Mouse (Mus musculus) CH12.LX (cell line): ENCODE data around the gene Kcnn3. TPM values are rescaled to one million over a fixed set of nuclear protein-coding genes. Genes with fewer than 3 reads are reported as not detected.

Source experiments
- DNase-seq: peaks from one replicate; pipeline ENCODE4 v3.0.0-alpha.2; 2013; ENCODE audit errors: extremely low read depth
- H3K27ac ChIP-seq: 2 replicates; pipeline ENCODE4 v1.5.1; 2012; ENCODE audit warnings: low read depth, mild to moderate bottlenecking, control low read depth, moderate library complexity; ENCODE audit not compliant: insufficient read depth
- H3K27me3 ChIP-seq: replicated peaks from 2 replicates; pipeline ENCODE3; 2012; ENCODE audit warnings: inconsistent platforms
- H3K36me3 ChIP-seq, 2 experiments: replicated peaks in 1 of 2; 2 replicates each; pipeline versions ENCODE3 to v1.6.1; 2012; ENCODE audit warnings: inconsistent platforms in 1 of 2, low read length in 1 of 2, mild to moderate bottlenecking in 1 of 2, mixed read lengths in 1 of 2, moderate library complexity in 1 of 2; ENCODE audit not compliant: control insufficient read depth in 1 of 2, insufficient read depth in 1 of 2
- H3K4me1 ChIP-seq, 2 experiments: 2 replicates each; pipeline ENCODE4 v1.6.1; 2012; ENCODE audit warnings: inconsistent platforms in 1 of 2, moderate library complexity in 1 of 2; ENCODE audit not compliant: insufficient read depth in 2 of 2, control insufficient read depth in 1 of 2
- H3K4me2 ChIP-seq: 2 replicates; pipeline ENCODE4 v1.6.1; 2012; ENCODE audit warnings: low read depth, mild to moderate bottlenecking, control low read depth; ENCODE audit not compliant: poor library complexity, insufficient read depth, severe bottlenecking
- H3K4me3 ChIP-seq, 3 experiments: fragments of 150-350 bp in 1 of 3; sonication (generic) in 1 of 3; replicated peaks in 1 of 3; 2 replicates each; pipeline versions ENCODE3 to v1.5.1; 2011 to 2012; ENCODE audit warnings: low read depth in 2 of 3, low read length in 2 of 3, mild to moderate bottlenecking in 2 of 3, moderate library complexity in 2 of 3, control low read depth in 1 of 3, improper control_type of control experiment in 1 of 3, inconsistent platforms in 1 of 3, mixed read lengths in 1 of 3; ENCODE audit not compliant: poor library complexity in 1 of 3
- H3K79me2 ChIP-seq: replicated peaks from 2 replicates; pipeline ENCODE4 v1.6.1; 2012; ENCODE audit warnings: mild to moderate bottlenecking, moderate library complexity; ENCODE audit not compliant: control insufficient read depth, poor library complexity, insufficient read depth, severe bottlenecking; ENCODE audit errors: extremely low read depth
- H3K9ac ChIP-seq: 2 replicates; pipeline ENCODE4 v1.6.1; 2012; ENCODE audit warnings: low read depth, mild to moderate bottlenecking, control low read depth, moderate library complexity; ENCODE audit not compliant: insufficient read depth
- H3K9me3 ChIP-seq: replicated peaks from 2 replicates; pipeline ENCODE3; 2012; ENCODE audit warnings: low read length, inconsistent platforms, mixed read lengths
- CHD1 ChIP-seq: IDR thresholded peaks from 2 replicates; pipeline ENCODE4 v1.6.1; 2012; ENCODE audit warnings: low read depth, low read length, improper control_type of control experiment, inconsistent platforms
- CHD2 ChIP-seq: IDR thresholded peaks from 2 replicates; pipeline ENCODE4 v1.6.1; 2011; ENCODE audit warnings: low read length, improper control_type of control experiment
- CTCF ChIP-seq, 2 experiments: IDR thresholded peaks in 1 of 2; conservative IDR thresholded peaks in 1 of 2; 2 replicates each; pipeline ENCODE4 v1.5.1; 2011 to 2012; ENCODE audit warnings: low read depth in 2 of 2, low read length in 2 of 2, improper control_type of control experiment in 1 of 2, inconsistent platforms in 1 of 2, mild to moderate bottlenecking in 1 of 2, moderate library complexity in 1 of 2
- E2F4 ChIP-seq: IDR thresholded peaks from 2 replicates; pipeline ENCODE4 v1.6.1; 2011; ENCODE audit warnings: low read depth, low read length, improper control_type of control experiment; ENCODE audit not compliant: insufficient replicate concordance
- EP300 ChIP-seq: IDR thresholded peaks from 2 replicates; pipeline ENCODE4 v1.6.1; 2011; ENCODE audit warnings: low read length, improper control_type of control experiment
- ETS1 ChIP-seq: conservative IDR thresholded peaks from 2 replicates; pipeline ENCODE4 v1.6.1; 2012; ENCODE audit warnings: low read depth, mild to moderate bottlenecking, inconsistent platforms, low read length, improper control_type of control experiment, moderate library complexity
- GABPA ChIP-seq: IDR thresholded peaks from 2 replicates; pipeline ENCODE4 v1.6.1; 2012; ENCODE audit warnings: low read depth, low read length, improper control_type of control experiment, inconsistent platforms; ENCODE audit not compliant: insufficient replicate concordance
- HCFC1 ChIP-seq: IDR thresholded peaks from 2 replicates; pipeline ENCODE4 v1.6.1; 2012; ENCODE audit warnings: low read depth, mild to moderate bottlenecking, inconsistent platforms, low read length, improper control_type of control experiment
- JUN ChIP-seq: IDR thresholded peaks from 2 replicates; pipeline ENCODE4 v1.6.1; 2011; ENCODE audit warnings: low read depth, mild to moderate bottlenecking, low read length, improper control_type of control experiment, moderate library complexity; ENCODE audit not compliant: insufficient read depth
- KAT2A ChIP-seq: IDR thresholded peaks from 2 replicates; pipeline ENCODE4 v1.6.1; 2012; ENCODE audit warnings: low read length, improper control_type of control experiment, inconsistent platforms; ENCODE audit not compliant: insufficient replicate concordance
- MAFK ChIP-seq: IDR thresholded peaks from 2 replicates; pipeline ENCODE4 v1.6.1; 2011; ENCODE audit warnings: low read length, improper control_type of control experiment; ENCODE audit not compliant: insufficient replicate concordance
- MAZ ChIP-seq: IDR thresholded peaks from 2 replicates; pipeline ENCODE4 v1.6.1; 2012; ENCODE audit warnings: low read depth, mild to moderate bottlenecking, inconsistent platforms, low read length, improper control_type of control experiment, moderate library complexity
- PAX5 ChIP-seq: IDR thresholded peaks from 2 replicates; pipeline ENCODE4 v1.6.1; 2012; ENCODE audit warnings: low read length, inconsistent platforms, mixed read lengths
- POLR2AphosphoS2 ChIP-seq: IDR thresholded peaks from 2 replicates; pipeline ENCODE4 v1.6.1; 2011; ENCODE audit warnings: low read depth, low read length, improper control_type of control experiment
- RCOR1 ChIP-seq: conservative IDR thresholded peaks from 2 replicates; pipeline ENCODE4 v1.6.1; 2012; ENCODE audit warnings: low read depth, mild to moderate bottlenecking, inconsistent platforms, low read length, improper control_type of control experiment
- SIN3A ChIP-seq: IDR thresholded peaks from 2 replicates; pipeline ENCODE4 v1.6.1; 2012; ENCODE audit warnings: low read length, improper control_type of control experiment, inconsistent platforms
- TBP ChIP-seq: conservative IDR thresholded peaks from 2 replicates; pipeline ENCODE4 v1.6.1; 2011; ENCODE audit warnings: low read depth, low read length, improper control_type of control experiment
- TCF12 ChIP-seq: IDR thresholded peaks from 2 replicates; pipeline ENCODE4 v1.6.1; 2014; ENCODE audit warnings: low read depth, mild to moderate bottlenecking, inconsistent platforms, low read length, improper control_type of control experiment
- USF1 ChIP-seq: IDR thresholded peaks from 2 replicates; pipeline ENCODE4 v1.6.1; 2014; ENCODE audit warnings: low read depth, mild to moderate bottlenecking, inconsistent platforms, low read length, improper control_type of control experiment
- dilution Hi-C: fragments of 300-500 bp; cut with MboI; formaldehyde crosslinking; loops from 2 replicates; pipeline ENCODE4 v1.14.3; 2020; ENCODE audit warnings: low sequenced_read_pairs; ENCODE audit not compliant: extremely low pct_unique_long_range_greater_than_20kb, extremely low pct_ligation_motif_present
- in situ Hi-C: fragments of 300-500 bp; cut with MboI; formaldehyde crosslinking; loops from 3 replicates; pipeline ENCODE4 v1.14.3; 2019; ENCODE audit warnings: low sequenced_read_pairs, low pct_ligation_motif_present, low pct_unique_long_range_greater_than_20kb, mixed read lengths
- polyA plus RNA-seq: library from polyadenylated mRNA; unstranded; fragments of >175 nt; gene quantifications from 2 replicates; pipeline ENCODE4 v1.2.1, GENCODE M21; 2012; ENCODE audit warnings: low read depth; ENCODE audit not compliant: insufficient read length
- total RNA-seq, 2 experiments: library from RNA; depleted of rRNA; stranded (reverse); fragments of 300-350 nt in 1 of 2; fragments of >200 nt in 1 of 2; gene quantifications; 2 replicates each; pipeline ENCODE4 v1.2.3; 2012 to 2014

Gene Kcnn3
- total and polyA plus RNA-seq, 3 experiments = 0.06 TPM; not detected in 2

DNA sequence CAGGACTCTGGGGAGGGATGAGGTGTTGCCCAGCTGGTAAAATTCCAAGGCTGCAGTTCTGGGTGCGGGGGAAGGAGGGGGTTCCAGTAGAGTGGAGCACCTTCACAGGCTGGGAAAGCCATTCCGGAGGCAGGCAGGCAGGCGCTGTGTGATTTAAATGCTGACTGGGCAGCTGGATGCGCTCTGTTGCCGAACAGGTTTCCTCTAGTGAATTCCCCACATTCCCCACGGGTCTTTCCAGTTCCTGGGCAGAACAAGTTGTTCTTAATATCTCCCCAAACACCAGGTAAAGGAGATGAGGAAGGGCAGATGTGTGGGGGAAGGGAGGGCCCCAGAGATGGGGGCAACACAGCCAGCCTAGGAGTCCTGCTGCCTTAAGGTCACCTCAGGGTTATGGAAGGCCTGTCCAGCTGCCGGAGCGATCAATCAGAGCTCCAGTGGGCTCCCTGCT lies 27.2 kb upstream of the Kcnn3 start:
- Histone ChIP-seq H3K27ac (no peak overlapping the region), H3K4me1 (peaks cover 12 to 25% of the 10 kb centered on the region in 2 experiments), H3K4me2 (no peak overlapping the region), H3K36me3 (no peaks in the 10 kb centered on the region), H3K79me2 (no peaks in the 10 kb centered on the region), H3K9me3 (peaks cover 9% of the 10 kb centered on the region), H3K4me3 (no peak overlapping the region), H3K9ac (no peak overlapping the region), H3K27me3 (peaks cover 4% of the 10 kb centered on the region)
- no peak for DNase-seq
- in situ Hi-C loops (no loop called here), dilution Hi-C loops (no loop called here)
- TF ChIP-seq JUN = no peak
- no peak for TF ChIP-seq GABPA
- TF ChIP-seq ETS1 = no peak
- no peak for TF ChIP-seq PAX5
- TF ChIP-seq USF1 = no peak
- no peak for TF ChIP-seq TCF12
- no peak for TF ChIP-seq HCFC1
- TF ChIP-seq POLR2AphosphoS2 = no peak
- TF ChIP-seq CHD2 = no peak
- TF ChIP-seq E2F4 = no peak
- TF ChIP-seq SIN3A = no peak
- no peak for TF ChIP-seq MAZ
- TF ChIP-seq EP300 = no peak
- no peak for TF ChIP-seq TBP

DNA sequence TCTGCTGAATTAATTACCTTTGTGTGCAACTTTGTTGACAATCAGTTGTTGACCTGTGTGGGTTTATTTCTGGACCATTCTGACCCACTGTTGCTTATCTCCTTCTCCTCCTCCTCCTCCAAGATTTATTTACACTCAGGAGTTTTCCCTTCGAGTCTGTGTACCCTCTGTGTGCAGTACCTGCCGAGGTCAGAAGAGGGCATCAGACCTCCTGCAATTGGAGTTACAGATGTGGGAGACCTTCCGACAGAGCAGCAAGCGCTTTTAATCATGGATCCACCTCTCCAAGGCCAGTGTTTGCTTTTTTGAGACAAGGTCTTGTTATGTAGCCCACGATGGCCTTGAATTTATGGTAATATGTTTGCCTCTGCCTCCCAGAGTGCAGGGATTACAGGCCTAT lies 25.3 kb upstream of the Kcnn3 start:
- TF ChIP-seq KAT2A (no peak), JUN (no peak), HCFC1 (no peak), MAZ (no peak), CTCF (conservative IDR thresholded peaks at IDR 0.05 in 1 of 2, IDR thresholded peaks at IDR 0.05 in 1 of 2; ENCODE audit: low read depth in 2 of 2, low read length in 2 of 2) (peak in 1 of 2 experiments; percentile 31; a peak in 1 of 4 replicates), EP300 (no peak), CHD1 (no peak), RCOR1 (no peak), MAFK (no peak)
- H3K4me3 ChIP-seq = no peak overlapping the region

More for the DNA sequence above, 25.3 kb upstream of the Kcnn3 start:
- Histone ChIP-seq H3K4me1 (peaks cover 12 to 25% of the 10 kb centered on the region in 2 experiments), H3K79me2 (no peaks in the 10 kb centered on the region), H3K9me3 (peaks cover 9% of the 10 kb centered on the region), H3K4me2 (no peak overlapping the region), H3K36me3 (no peaks in the 10 kb centered on the region), H3K9ac (no peak overlapping the region), H3K27me3 (no peaks in the 10 kb centered on the region), H3K27ac (no peak overlapping the region)
- in situ Hi-C loops (no loop called here), dilution Hi-C loops (no loop called here)
- no peak for DNase-seq
